Mouse (Mus musculus): ENCODE results near the gene 1700012B07Rik. TPM values are rescaled to one million over a fixed set of nuclear protein-coding genes. Genes with fewer than 3 reads are reported as not detected.

1700012B07Rik gene
- not detected in 2 replicates for total RNA-seq (2015)
- not detected in 2 replicates for total RNA-seq (2017)

DNA sequence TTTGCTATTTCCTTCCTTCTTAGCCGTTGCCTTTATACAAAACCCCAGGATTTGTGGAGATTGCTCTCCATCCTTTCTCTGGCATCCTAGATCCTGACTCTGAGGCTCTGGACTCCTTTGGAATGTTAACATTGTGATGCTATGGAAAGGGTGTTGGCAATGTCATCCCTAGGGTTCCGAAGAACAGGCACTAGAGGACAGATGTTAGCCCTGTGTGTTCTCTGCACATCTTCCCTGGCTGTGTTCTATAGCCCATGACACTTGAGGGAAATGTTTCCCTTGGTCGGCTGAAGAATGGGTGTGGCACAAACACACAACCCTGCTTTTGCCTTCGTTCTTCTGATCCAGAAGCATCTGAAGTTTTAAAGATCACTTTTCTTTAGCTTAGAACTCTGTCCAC is at the start of gene 1700012B07Rik:
Gene 1700012B07Rik (minus strand): TSS at position 101 of the 400 bp plus-strand sequence.
- ATAC-seq (replicated peaks; ENCODE audit: poor library complexity) = no peak

- no peak for ATAC-seq (replicated peaks; ENCODE audit: poor library complexity)
Observed at GRCm38 (mm10) chr11:109876767-109877166, 48.9 kb upstream of the 1700012B07Rik start.

- ATAC-seq (replicated peaks; ENCODE audit: poor library complexity) = peak; percentile 66
Observed at GRCm38 (mm10) chr11:109875834-109876233, 48.0 kb upstream of the 1700012B07Rik start.

DNA sequence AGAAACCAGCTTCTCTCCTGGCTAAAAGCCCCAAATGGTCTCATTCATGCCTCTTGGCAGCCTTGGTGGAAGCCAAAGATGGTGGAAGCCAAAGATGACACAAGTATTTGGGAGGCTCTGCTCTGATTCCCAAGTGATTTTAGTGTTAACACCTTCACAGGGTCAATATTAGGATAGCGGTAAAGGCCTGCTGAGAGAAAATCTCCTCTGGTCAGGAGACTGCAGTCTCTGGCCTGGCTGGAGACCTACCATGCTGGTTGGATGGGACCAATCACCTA is 47.6 kb upstream of the 1700012B07Rik start:
- no peak for ATAC-seq (replicated peaks; ENCODE audit: poor library complexity)

DNA sequence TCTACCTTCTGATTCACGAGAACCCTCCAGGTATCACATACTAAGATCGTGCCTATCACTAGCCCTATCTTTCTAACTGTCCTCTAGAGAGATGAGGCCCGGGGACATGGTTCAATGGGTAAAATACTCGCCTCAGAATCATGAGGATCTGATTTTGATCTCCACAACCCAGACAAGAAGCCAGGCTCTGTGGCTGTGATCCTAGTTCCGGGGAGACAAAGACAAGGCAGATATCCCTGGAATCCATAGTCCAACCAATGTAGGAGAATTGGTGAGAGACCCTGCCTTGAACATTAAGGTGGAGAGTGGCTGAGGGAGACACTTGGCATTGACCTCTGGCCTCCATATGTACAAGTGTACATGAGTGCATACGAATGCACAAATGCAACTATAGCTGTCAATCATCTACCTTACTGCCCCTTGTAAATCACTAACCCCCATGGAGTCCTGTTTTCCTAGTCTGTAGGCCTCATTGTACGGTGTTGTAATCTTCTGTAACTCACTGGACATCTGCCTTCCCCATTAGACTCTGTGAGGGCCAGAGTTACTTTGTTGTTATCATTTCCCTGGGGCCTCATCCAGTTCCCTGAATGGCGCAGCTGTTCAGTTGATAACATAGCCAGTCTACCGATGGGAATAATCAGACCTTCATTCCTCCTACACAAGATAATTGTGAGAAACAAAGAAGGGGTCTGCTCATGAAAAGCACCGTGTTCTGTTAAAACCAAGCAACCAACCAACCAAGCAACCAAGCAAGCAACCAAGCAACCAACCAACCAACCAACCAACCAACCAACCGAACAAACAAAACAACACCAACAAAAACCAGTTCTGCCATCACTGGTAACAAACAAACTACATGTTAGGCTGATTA is 47.0 kb upstream of the 1700012B07Rik start:
- no peak for ATAC-seq (replicated peaks; ENCODE audit: poor library complexity)

GRCm38 (mm10) chr11:109873852-109874610 is 46.2 kb upstream of the 1700012B07Rik start:
- peak; percentile 58 for ATAC-seq (replicated peaks; ENCODE audit: poor library complexity)

DNA sequence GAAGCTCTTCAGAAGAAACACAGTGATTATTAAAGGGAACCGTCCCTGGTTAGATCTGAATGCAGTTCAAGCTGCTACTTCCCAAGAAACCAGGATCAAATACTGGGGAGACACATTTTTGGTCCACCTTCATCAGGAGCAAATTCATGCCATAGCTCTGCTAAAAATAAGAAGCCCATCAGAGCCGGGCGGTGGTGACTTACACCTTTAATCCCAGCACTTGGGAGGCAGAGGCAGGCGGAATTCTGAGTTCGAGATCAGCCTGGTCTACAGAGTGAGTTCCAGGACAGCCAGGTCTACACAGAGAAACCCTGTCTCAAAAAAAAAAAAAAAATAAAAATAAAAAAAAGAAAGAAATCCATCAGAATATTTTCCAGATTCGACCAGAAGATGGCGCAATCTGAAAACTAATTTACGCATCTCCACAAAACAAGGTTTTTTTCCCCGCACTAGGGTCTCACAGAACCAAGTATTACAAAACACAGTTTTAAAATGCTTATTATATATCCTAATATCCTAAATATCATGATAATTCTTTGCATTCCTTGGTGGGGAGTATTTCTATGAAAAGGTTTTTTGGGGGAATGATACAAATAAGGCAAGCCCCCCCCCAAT is 45.4 kb upstream of the 1700012B07Rik start:
- ATAC-seq (replicated peaks; ENCODE audit: poor library complexity) = 0 out of 2 replicates have a peak, but pooled peaks have one; percentile 33

- no peak for ATAC-seq (replicated peaks; ENCODE audit: poor library complexity)
Observed at GRCm38 (mm10) chr11:109872674-109873073, 44.8 kb upstream of the 1700012B07Rik start.

DNA sequence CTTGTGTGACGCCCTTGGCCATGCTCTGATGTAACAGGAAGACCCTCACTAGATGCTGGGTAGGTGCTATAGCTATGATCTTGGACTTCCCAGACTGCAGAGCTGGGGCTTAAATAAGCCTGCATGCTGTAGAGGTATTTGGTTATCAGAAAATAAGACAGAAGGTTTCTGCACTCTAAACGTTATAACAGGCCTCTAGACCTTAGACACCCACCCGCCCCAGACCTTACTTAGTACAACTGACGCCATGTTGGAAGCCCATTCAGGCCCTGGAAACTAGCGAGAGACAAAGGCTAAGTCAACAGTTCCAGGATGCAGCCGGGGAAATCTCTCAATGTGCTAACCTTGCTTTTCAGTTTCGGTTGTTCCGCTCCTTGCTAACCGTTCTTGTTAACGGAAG is 44.2 kb upstream of the 1700012B07Rik start:
- no peak for ATAC-seq (replicated peaks; ENCODE audit: poor library complexity)

DNA sequence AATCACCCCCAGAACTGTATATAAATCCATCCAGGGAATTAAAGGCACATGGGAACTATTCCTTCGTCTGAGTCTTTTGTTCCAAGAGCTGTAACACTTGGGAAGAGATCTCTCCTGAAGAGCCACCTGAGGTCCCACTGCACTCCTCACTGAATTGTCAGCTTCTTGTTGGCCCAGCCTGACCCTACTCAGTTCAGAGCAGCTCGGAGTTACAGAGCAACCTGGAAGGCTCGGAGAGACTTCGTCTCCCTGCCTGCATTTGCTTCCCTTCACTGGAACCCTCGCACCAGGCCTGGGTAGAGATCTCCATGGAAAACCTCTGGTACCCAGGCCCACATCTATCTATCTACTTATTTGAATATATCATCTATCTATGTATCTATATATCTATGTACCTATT is 40.0 kb upstream of the 1700012B07Rik start:
- no peak for ATAC-seq (replicated peaks; ENCODE audit: poor library complexity)

- no peak for ATAC-seq (replicated peaks; ENCODE audit: poor library complexity)
Observed at GRCm38 (mm10) chr11:109866537-109867160, 38.8 kb upstream of the 1700012B07Rik start.

DNA sequence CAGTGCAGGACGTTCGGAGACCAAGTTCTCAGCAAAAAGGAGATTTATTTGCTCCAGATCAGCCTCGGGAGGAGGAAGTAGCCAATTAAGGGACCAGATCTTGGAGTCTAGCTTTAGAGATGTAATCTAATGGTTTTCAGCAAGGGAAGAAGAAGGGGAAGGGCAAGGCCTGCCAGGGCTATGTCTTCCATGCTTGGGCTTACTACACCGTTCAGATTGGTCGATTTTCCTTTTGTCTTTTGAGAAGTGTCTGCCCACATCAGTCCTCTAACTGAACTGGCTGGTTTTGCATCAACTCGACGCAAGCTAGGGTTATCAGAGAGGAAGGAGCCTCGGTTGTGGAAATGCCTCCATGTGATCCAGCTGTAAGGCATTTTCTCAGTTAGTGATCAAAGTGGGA is 37.7 kb upstream of the 1700012B07Rik start:
- ATAC-seq (replicated peaks; ENCODE audit: poor library complexity) = no peak

DNA sequence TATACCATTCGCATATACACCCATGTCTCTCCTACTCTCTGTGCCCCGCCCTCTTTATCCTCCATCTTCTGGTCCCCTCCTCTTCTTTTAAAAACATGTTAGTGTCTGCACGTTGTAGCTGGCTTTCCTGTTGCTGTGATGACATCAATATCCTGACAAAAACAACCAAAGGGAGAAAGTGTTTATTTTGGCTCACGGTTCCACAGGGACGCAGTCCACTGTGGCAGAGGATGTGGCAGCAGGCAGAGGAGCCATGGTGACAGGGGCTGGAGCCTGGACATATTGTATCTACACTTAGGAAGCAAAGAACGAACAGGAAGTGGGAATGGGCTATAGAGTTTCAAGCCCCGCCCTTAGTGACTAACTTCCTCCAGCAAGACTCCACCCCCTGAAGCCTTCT is 36.1 kb upstream of the 1700012B07Rik start:
- no peak for ATAC-seq (replicated peaks; ENCODE audit: poor library complexity)

DNA sequence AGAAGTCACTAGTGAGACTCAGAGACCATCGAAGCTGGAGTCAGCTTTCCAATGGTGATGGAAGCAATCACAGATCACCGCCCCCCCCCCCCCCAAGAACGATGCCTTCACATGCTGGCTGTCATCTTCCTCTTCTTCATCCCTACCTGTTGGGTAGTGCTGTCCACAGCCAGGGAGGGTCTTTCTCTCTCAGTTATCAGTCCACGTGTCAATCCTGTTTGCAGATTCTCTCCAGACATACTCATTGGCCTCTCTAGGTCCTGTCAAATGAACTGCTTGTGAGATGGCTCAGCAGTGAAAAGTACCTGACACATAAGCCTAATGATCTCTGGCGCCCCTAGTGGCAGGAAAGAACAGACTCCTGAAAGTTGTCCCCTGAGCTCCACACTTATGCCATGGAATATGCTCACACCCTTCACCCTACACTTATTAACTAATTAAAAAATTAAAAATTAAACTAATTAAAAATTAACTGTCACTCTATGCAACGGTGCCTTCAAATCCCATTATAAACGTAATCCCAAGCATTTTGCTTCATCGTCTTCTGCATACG is 35.4 kb upstream of the 1700012B07Rik start:
- 0 out of 2 replicates have a peak, but pooled peaks have one; percentile 33 for ATAC-seq (replicated peaks; ENCODE audit: poor library complexity)

DNA sequence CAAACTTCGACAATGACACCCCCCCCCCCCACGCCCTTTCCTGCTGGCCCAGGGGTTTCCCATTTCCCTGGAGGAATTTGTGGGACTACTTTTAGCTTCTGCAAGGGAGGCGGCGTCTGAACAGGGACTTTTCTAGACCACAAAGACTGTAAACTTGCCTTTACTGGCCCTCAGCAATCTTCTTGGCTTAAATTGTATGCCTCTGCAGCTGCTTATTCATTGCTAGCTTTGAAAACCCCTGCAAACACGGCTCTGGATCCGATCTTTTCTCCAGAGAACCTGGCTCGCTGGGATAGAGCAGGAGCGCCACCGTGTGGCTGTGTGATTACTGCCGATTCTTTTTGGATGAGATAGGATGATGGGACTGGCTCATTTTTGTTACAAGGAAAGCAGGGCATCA is 32.7 kb upstream of the 1700012B07Rik start:
- ATAC-seq (replicated peaks; ENCODE audit: poor library complexity) = peak; percentile 83

DNA sequence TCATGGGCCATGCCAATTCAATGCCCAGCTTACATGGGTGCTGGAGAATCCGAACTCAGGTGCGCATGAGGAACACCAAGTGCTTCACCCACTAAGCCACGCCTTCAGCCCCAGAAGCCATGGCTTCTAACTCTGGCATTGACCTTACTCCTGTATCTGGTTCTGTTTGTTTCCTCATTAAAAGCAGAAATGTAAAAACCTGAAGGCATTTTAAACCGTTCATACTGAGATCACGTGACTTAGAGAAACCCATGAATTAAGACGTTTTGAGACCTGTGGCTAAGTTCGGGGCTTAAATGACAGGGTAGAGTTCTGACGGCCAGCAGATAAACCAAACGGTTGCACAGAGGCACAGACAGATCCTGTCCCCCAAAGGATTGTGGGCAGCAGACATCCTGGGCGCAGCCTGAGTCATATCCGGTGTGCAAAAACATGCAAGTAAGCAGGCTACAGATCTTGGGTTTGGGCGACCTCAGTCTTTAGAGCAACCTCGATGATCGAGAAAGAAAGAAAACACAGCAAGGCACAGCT is 32.2 kb upstream of the 1700012B07Rik start:
- peak; percentile 81 for ATAC-seq (replicated peaks; ENCODE audit: poor library complexity)

GRCm38 (mm10) chr11:109859441-109859840 is 31.6 kb upstream of the 1700012B07Rik start:
- peak; percentile 23; the same call in 1 of the 2 replicates for ATAC-seq (replicated peaks; ENCODE audit: poor library complexity)

- ATAC-seq (replicated peaks; ENCODE audit: poor library complexity) = no peak
Observed at GRCm38 (mm10) chr11:109857086-109857485, 29.2 kb upstream of the 1700012B07Rik start.

- ATAC-seq (replicated peaks; ENCODE audit: poor library complexity) = no peak
Observed at GRCm38 (mm10) chr11:109854056-109854455, 26.2 kb upstream of the 1700012B07Rik start.

- no peak for ATAC-seq (replicated peaks; ENCODE audit: poor library complexity)
Observed at GRCm38 (mm10) chr11:109853228-109853966, 25.6 kb upstream of the 1700012B07Rik start.

Measured in megakaryocyte progenitor cell, adult 5-6 weeks (primary cell).